Mouse (Mus musculus) bone marrow macrophage, adult 2 months (primary cell): ENCODE measurements at regions not wholly inside any gene's neighbourhood (a gene's known extent, or its start where the extent isn't known, plus 50 kb on each side); places are given as distances from the start of the nearest gene placed in this dataset.

Experiments
- H3K27ac ChIP-seq: 2 replicates; pipeline ENCODE4 v1.5.1; 2012; ENCODE audit warnings: low read depth, low read length; ENCODE audit not compliant: insufficient read depth
- H3K4me1 ChIP-seq: 2 replicates; pipeline ENCODE4 v1.6.1; 2012; ENCODE audit warnings: low read length; ENCODE audit not compliant: control insufficient read depth, insufficient read depth
- H3K4me3 ChIP-seq: 2 replicates; pipeline ENCODE4 v1.5.1; 2012; ENCODE audit warnings: mild to moderate bottlenecking, low read length, moderate library complexity; ENCODE audit not compliant: insufficient read depth
- CTCF ChIP-seq: IDR thresholded peaks from 2 replicates; pipeline ENCODE4 v1.5.1; 2012; ENCODE audit warnings: low read depth, mild to moderate bottlenecking, low read length, moderate library complexity
- POLR2A ChIP-seq: IDR thresholded peaks from 2 replicates; pipeline ENCODE4 v1.6.1; 2012; ENCODE audit warnings: mild to moderate bottlenecking, low read depth, low read length, borderline replicate concordance

GRCm38 (mm10) chr10:60943074-60943473 is 111.7 kb upstream of the Unc5b start:
- H3K4me1 ChIP-seq: peaks cover 18% of the 10 kb centered on the region
- H3K4me3 ChIP-seq: no peak overlapping the region
- H3K27ac ChIP-seq: no peak overlapping the region
- TF ChIP-seq POLR2A (no peak), CTCF (no peak)

- TF ChIP-seq POLR2A (no peak), CTCF (no peak)
- Histone ChIP-seq H3K27ac (no peak overlapping the region), H3K4me1 (peaks cover 14% of the 10 kb centered on the region), H3K4me3 (no peak overlapping the region)
These were observed 107.4 kb upstream of the Unc5b start for GRCm38 (mm10) chr10:60938749-60939148.

- TF ChIP-seq POLR2A: no peak
- no peak for TF ChIP-seq CTCF
- Histone ChIP-seq H3K27ac (no peak overlapping the region), H3K4me1 (peaks cover 14% of the 10 kb centered on the region), H3K4me3 (no peak overlapping the region)
These were observed 106.1 kb upstream of the Unc5b start for GRCm38 (mm10) chr10:60937517-60937866.

GRCm38 (mm10) chr10:60936659-60937516 is 105.5 kb upstream of the Unc5b start:
- Histone ChIP-seq H3K4me3 (no peak overlapping the region), H3K4me1 (peaks cover 14% of the 10 kb centered on the region), H3K27ac (no peak overlapping the region)
- TF ChIP-seq POLR2A: no peak
- TF ChIP-seq CTCF: no peak

- TF ChIP-seq CTCF: no peak
- TF ChIP-seq POLR2A: no peak
- H3K4me1 ChIP-seq: peaks cover 23% of the 10 kb centered on the region
- peak overlapping the region; percentile 75 for H3K4me3 ChIP-seq
- H3K27ac ChIP-seq: peak overlapping the region; percentile 99
These were observed 103.2 kb upstream of the Unc5b start for GRCm38 (mm10) chr10:60934297-60935286.

GRCm38 (mm10) chr10:60933891-60934290 is 102.5 kb upstream of the Unc5b start:
- H3K27ac ChIP-seq: peak overlapping the region; percentile 99
- H3K4me1 ChIP-seq: peaks cover 23% of the 10 kb centered on the region

GRCm38 (mm10) chr10:60932855-60933254 is 101.5 kb upstream of the Unc5b start:
- peak overlapping the region; percentile 75 for H3K4me3 ChIP-seq
- TF ChIP-seq CTCF: no peak
- peak; percentile 39; the same call in 1 of the 2 replicates for TF ChIP-seq POLR2A
- peak overlapping the region; percentile 99 for H3K27ac ChIP-seq
- peaks cover 21% of the 10 kb centered on the region for H3K4me1 ChIP-seq

More at GRCm38 (mm10) chr10:60933891-60934290, 102.5 kb upstream of the Unc5b start:
- H3K4me3 ChIP-seq: peak overlapping the region; percentile 75
- TF ChIP-seq CTCF: no peak
- no peak for TF ChIP-seq POLR2A

GRCm38 (mm10) chr10:60931891-60932378 is 100.6 kb upstream of the Unc5b start:
- Histone ChIP-seq H3K4me1 (peaks cover 21% of the 10 kb centered on the region), H3K4me3 (peak overlapping the region; percentile 75), H3K27ac (peak overlapping the region; percentile 99)
- TF ChIP-seq POLR2A (no peak), CTCF (no peak)

GRCm38 (mm10) chr10:60928646-60929045 is 97.3 kb upstream of the Unc5b start:
- TF ChIP-seq CTCF (no peak), POLR2A (no peak)
- peaks cover 10% of the 10 kb centered on the region for H3K4me1 ChIP-seq
- no peak overlapping the region for H3K4me3 ChIP-seq
- no peak overlapping the region for H3K27ac ChIP-seq
